Mouse (Mus musculus): ENCODE data around the gene Flt1.

GRCm38 (mm10) chr5:147551879-147552627 lies 173.8 kb downstream of the Flt1 start:
- TF ChIP-seq POLR2A (IDR thresholded peaks at IDR 0.05; ENCODE audit: low read depth, low read length) (no peak), CTCF (IDR thresholded peaks at IDR 0.05; ENCODE audit: extremely low read depth, insufficient read length, insufficient replicate concordance, low read depth, low read length) (no peak)
